Mouse (Mus musculus) heart, embryonic 13.5 days (tissue): ENCODE data around the gene Slc12a5. TPM values are rescaled to one million over a fixed set of nuclear protein-coding genes. Genes with fewer than 3 reads are reported as not detected.

ENCODE experiments used
- ATAC-seq: fragments of 200-750 bp; cut with Nextera tagmentation; 2 replicates; pipeline ENCODE4 v1.8.0; 2017; ENCODE audit warnings: moderate TSS enrichment; ENCODE audit not compliant: insufficient number of reproducible peaks, low FRiP score, low TSS enrichment; ENCODE audit errors: extremely low read depth
- H3K27ac ChIP-seq: fragments of 300-500 bp; sonication (generic); replicated peaks from 2 replicates; pipeline ENCODE4 v1.5.1; 2015; ENCODE audit warnings: moderate library complexity, mild to moderate bottlenecking, inconsistent platforms
- H3K27me3 ChIP-seq: fragments of 300-500 bp; sonication (generic); replicated peaks from 2 replicates; pipeline ENCODE4 v1.6.1; 2015; ENCODE audit warnings: mild to moderate bottlenecking, inconsistent platforms
- H3K36me3 ChIP-seq: fragments of 300-500 bp; sonication (generic); 2 replicates; pipeline ENCODE4 v1.6.1; 2015; ENCODE audit warnings: mild to moderate bottlenecking, inconsistent platforms
- H3K4me1 ChIP-seq: fragments of 300-500 bp; sonication (generic); 2 replicates; pipeline ENCODE4 v1.6.1; 2015; ENCODE audit warnings: inconsistent platforms
- H3K4me2 ChIP-seq: fragments of 300-500 bp; sonication (generic); 2 replicates; pipeline ENCODE4 v1.6.1; 2015; ENCODE audit warnings: inconsistent platforms, mild to moderate bottlenecking, moderate library complexity
- H3K4me3 ChIP-seq: fragments of 300-500 bp; sonication (generic); 2 replicates; pipeline ENCODE4 v1.5.1; 2015; ENCODE audit warnings: moderate library complexity, mild to moderate bottlenecking, inconsistent platforms
- H3K9ac ChIP-seq: fragments of 300-500 bp; sonication (generic); 2 replicates; pipeline ENCODE4 v1.6.1; 2015; ENCODE audit warnings: inconsistent platforms, mild to moderate bottlenecking, moderate library complexity
- H3K9me3 ChIP-seq: fragments of 300-500 bp; sonication (generic); 2 replicates; pipeline ENCODE4 v1.6.1; 2016; ENCODE audit warnings: inconsistent platforms
- WGBS: fragments of 180-500 bp; shearing (Covaris S2); methylation state at CpG from one replicate; pipeline ENCODE4 v1.1.7; 2015; ENCODE audit warnings: mixed read lengths; 5-methylcytosine and 5-hydroxymethylcytosine counted together
- polyA plus RNA-seq: library from polyadenylated mRNA; unstranded; fragments of >200 nt; fragmentation: Nextera tagmentation; extraction: Ambion mirVana; gene quantifications from 2 replicates; pipeline ENCODE4 v1.2.1, GENCODE M21; 2015

Slc12a5 gene
- polyA plus RNA-seq, 1 experiment from 2014 or later, result 0.56 TPM

GRCm38 (mm10) chr2:164964981-164965380 lies 4.4 kb downstream of the Slc12a5 start:
- Histone ChIP-seq H3K4me2 (no peak overlapping the region), H3K4me1 (peaks cover 24% of the 10 kb centered on the region), H3K9ac (no peak overlapping the region), H3K9me3 (no peaks in the 10 kb centered on the region), H3K36me3 (no peaks in the 10 kb centered on the region), H3K27me3 (peaks cover 85% of the 10 kb centered on the region), H3K4me3 (no peak overlapping the region), H3K27ac (no peak overlapping the region)
- no peak for ATAC-seq
- WGBS, result 63% methylated on average over 1 of the region's 1 CpGs

GRCm38 (mm10) chr2:164966381-164966780 lies 5.8 kb downstream of the Slc12a5 start:
- Histone ChIP-seq H3K27me3 (peaks cover 95% of the 10 kb centered on the region), H3K36me3 (no peaks in the 10 kb centered on the region), H3K9ac (no peak overlapping the region), H3K9me3 (no peaks in the 10 kb centered on the region), H3K4me3 (no peak overlapping the region), H3K4me1 (peaks cover 20% of the 10 kb centered on the region), H3K27ac (no peak overlapping the region), H3K4me2 (no peak overlapping the region)
- 10% methylated on average over 8 of the region's 8 CpGs for WGBS
- ATAC-seq, result no peak

DNA sequence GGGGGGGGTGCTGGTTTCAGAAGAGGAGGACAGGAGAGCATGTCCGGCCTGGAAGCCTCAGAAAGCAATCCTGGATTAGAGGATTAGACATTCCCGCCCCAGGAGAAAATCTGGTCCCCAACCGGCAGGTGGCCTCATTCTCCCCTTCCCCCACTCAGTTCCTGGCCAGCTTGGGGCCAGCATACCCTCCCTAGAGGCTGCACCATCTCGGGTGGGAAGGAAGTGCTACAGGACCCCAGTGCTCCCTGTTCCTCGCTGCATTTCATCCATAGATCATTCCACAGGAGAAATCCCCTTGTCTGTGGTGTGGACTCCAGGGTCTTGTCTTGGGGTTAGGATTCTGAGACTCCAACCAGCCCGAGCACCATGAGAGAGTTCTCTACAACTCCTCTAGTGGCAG lies 6.6 kb downstream of the Slc12a5 start:
- Histone ChIP-seq H3K9me3 (no peaks in the 10 kb centered on the region), H3K4me2 (no peak overlapping the region), H3K27me3 (peaks cover 95% of the 10 kb centered on the region), H3K36me3 (no peaks in the 10 kb centered on the region), H3K4me3 (no peak overlapping the region), H3K9ac (no peak overlapping the region), H3K4me1 (peaks cover 17% of the 10 kb centered on the region), H3K27ac (no peak overlapping the region)
- ATAC-seq, result no peak
- 9% methylated on average over 6 of the region's 6 CpGs for WGBS

GRCm38 (mm10) chr2:164967761-164968440 lies 7.3 kb downstream of the Slc12a5 start:
- no peaks in the 10 kb centered on the region for H3K9me3 ChIP-seq
- ATAC-seq, result no peak
- H3K36me3 ChIP-seq, result no peaks in the 10 kb centered on the region
- no peak overlapping the region for H3K9ac ChIP-seq
- H3K4me1 ChIP-seq, result peaks cover 17% of the 10 kb centered on the region
- peak overlapping the region; percentile 73 for H3K4me2 ChIP-seq
- 2% methylated on average over 63 of the region's 65 CpGs for WGBS
- peaks cover 95% of the 10 kb centered on the region for H3K27me3 ChIP-seq
- no peak overlapping the region for H3K27ac ChIP-seq
- peak overlapping the region; percentile 47 for H3K4me3 ChIP-seq

DNA sequence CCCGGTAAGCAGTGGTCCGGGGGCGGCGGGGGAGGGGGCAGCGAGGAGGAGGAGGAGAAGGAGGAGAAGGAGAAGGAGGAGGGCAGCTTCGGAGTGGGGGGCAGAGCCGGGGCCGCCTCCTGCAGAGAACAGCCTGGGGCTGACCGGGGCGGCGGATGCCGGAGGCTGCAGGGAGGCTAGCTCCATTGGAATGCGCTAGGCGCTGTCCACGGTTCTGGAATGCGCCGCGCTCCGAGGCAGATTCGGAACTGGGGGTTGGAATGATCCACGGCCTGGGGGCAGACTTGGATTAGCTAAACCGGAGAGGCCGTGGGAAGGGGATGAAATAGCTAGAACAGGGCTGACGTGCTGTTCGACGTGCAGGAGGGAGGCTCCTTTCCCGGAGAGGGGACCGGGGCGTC lies 7.8 kb downstream of the Slc12a5 start:
- Histone ChIP-seq H3K4me3 (peak overlapping the region; percentile 47), H3K4me1 (peaks cover 17% of the 10 kb centered on the region), H3K27me3 (peaks cover 95% of the 10 kb centered on the region), H3K9ac (no peak overlapping the region), H3K27ac (no peak overlapping the region), H3K36me3 (no peaks in the 10 kb centered on the region), H3K9me3 (no peaks in the 10 kb centered on the region), H3K4me2 (peak overlapping the region; percentile 73)
- no peak; the same call in 1 of the 2 replicates for ATAC-seq
- WGBS, result under 1% methylated on average over 29 of the region's 29 CpGs

- no peak for ATAC-seq
- Histone ChIP-seq H3K9ac (no peak overlapping the region), H3K4me1 (peaks cover 17% of the 10 kb centered on the region), H3K27ac (no peak overlapping the region), H3K4me2 (no peak overlapping the region), H3K36me3 (no peaks in the 10 kb centered on the region), H3K27me3 (peaks cover 98% of the 10 kb centered on the region), H3K4me3 (no peak overlapping the region), H3K9me3 (no peaks in the 10 kb centered on the region)
- WGBS, result 4% methylated on average over 21 of the region's 21 CpGs
These were observed 8.8 kb downstream of the Slc12a5 start for GRCm38 (mm10) chr2:164969348-164969781.

DNA sequence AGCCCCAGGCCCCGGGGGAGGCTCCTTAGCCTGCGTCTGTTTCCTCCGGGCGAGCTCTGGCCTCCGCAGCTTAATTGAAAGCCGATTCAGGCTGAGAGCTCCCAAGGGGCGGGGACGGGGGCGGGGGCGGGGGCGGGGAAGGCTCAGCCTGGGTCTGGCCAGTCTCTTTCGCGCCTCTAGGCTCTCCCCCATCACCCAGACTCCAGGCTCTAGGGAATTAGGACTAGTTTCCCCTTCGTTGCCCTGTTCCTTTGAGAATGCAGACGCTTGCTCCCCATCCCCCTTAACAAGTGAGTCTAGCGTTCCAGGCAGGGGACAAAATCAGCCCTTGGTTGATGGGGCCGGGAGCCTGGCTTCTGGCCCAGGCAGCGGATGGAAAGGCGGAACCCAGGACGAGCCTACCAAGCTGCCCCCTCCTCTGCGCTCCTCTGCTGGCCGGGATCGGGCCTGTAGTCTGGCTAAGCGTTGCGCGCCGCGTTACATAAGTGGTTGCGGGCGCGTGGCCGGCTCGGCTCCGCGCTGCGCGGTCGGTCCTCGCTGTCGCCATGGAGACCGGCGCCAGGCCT lies 10.1 kb downstream of the Slc12a5 start:
- no peak for ATAC-seq
- Histone ChIP-seq H3K9me3 (no peaks in the 10 kb centered on the region), H3K4me3 (peak overlapping the region; percentile 17), H3K4me1 (peaks cover 17% of the 10 kb centered on the region), H3K36me3 (no peaks in the 10 kb centered on the region), H3K4me2 (peak overlapping the region; percentile 52), H3K27me3 (peaks cover 89% of the 10 kb centered on the region), H3K9ac (no peak overlapping the region), H3K27ac (no peak overlapping the region)
- WGBS, result 1% methylated on average over 42 of the region's 42 CpGs

- Histone ChIP-seq H3K9ac (no peak overlapping the region), H3K27me3 (peaks cover 83% of the 10 kb centered on the region), H3K36me3 (no peaks in the 10 kb centered on the region), H3K4me1 (peaks cover 15% of the 10 kb centered on the region), H3K9me3 (no peaks in the 10 kb centered on the region), H3K4me3 (no peak overlapping the region), H3K4me2 (no peak overlapping the region), H3K27ac (no peak overlapping the region)
- no peak for ATAC-seq
- WGBS, result 51% methylated on average over 5 of the region's 5 CpGs
These were observed 12.0 kb downstream of the Slc12a5 start for GRCm38 (mm10) chr2:164972646-164973045.

- H3K4me2 ChIP-seq, result no peak overlapping the region
- H3K9me3 ChIP-seq, result no peaks in the 10 kb centered on the region
- no peak overlapping the region for H3K4me3 ChIP-seq
- H3K36me3 ChIP-seq, result no peaks in the 10 kb centered on the region
- no peak overlapping the region for H3K9ac ChIP-seq
- H3K4me1 ChIP-seq, result peaks cover 6% of the 10 kb centered on the region
- 71% methylated on average over 6 of the region's 6 CpGs for WGBS
- no peak for ATAC-seq
- peaks cover 68% of the 10 kb centered on the region for H3K27me3 ChIP-seq
- no peak overlapping the region for H3K27ac ChIP-seq
These were observed 15.0 kb downstream of the Slc12a5 start for GRCm38 (mm10) chr2:164975611-164976010.

- Histone ChIP-seq H3K4me2 (no peak overlapping the region), H3K27me3 (peaks cover 45% of the 10 kb centered on the region), H3K9me3 (no peaks in the 10 kb centered on the region), H3K36me3 (no peaks in the 10 kb centered on the region), H3K4me1 (no peaks in the 10 kb centered on the region), H3K9ac (no peak overlapping the region), H3K4me3 (no peak overlapping the region), H3K27ac (no peak overlapping the region)
- no peak for ATAC-seq
- WGBS, result 19% methylated on average over 7 of the region's 7 CpGs
These were observed 19.1 kb downstream of the Slc12a5 start for GRCm38 (mm10) chr2:164979749-164980148.

DNA sequence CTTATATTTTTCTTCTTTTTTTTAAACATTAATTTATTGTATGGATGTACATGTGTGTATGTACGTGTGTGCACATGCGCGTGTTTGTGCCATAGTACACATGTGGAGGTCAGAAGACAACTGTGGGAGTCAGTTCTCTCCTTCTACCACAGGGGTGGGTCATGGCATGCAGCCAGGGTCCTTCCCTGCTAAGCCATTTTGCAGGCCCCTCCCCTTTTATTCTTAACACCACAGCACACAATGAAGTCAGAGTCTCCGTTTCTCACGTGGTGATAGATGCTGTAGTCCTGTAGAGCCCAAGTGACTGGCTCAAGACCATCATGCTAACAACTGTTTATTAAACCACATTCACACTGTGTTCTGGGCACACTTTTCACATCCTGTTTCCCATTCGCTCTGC lies 25.4 kb downstream of the Slc12a5 start:
- H3K9me3 ChIP-seq, result no peaks in the 10 kb centered on the region
- peaks cover 43% of the 10 kb centered on the region for H3K27me3 ChIP-seq
- no peak overlapping the region for H3K4me3 ChIP-seq
- WGBS, result 79% methylated on average over 6 of the region's 6 CpGs
- H3K27ac ChIP-seq, result no peak overlapping the region
- H3K36me3 ChIP-seq, result no peaks in the 10 kb centered on the region
- no peak for ATAC-seq
- no peaks in the 10 kb centered on the region for H3K4me1 ChIP-seq
- no peak overlapping the region for H3K4me2 ChIP-seq
- H3K9ac ChIP-seq, result no peak overlapping the region
